Mouse (Mus musculus) MEL (cell line): ENCODE results near the gene Ndufaf2.

Experiments used
- EP300 ChIP-seq, 2 experiments: IDR thresholded peaks; 2 replicates each; pipeline ENCODE4 v1.6.1; 2011; ENCODE audit warnings: improper control_type of control experiment in 2 of 2, low read length in 2 of 2, low read depth in 1 of 2, mild to moderate bottlenecking in 1 of 2
- GATA1 ChIP-seq: IDR thresholded peaks from 2 replicates; pipeline ENCODE4 v1.6.1; 2011; ENCODE audit warnings: low read depth, low read length, improper control_type of control experiment
- MAFK ChIP-seq: IDR thresholded peaks from 2 replicates; pipeline ENCODE4 v1.6.1; 2011; ENCODE audit warnings: low read depth, mild to moderate bottlenecking, low read length, improper control_type of control experiment, borderline replicate concordance
- POLR2A ChIP-seq, 2 experiments: IDR thresholded peaks; 2 replicates each; pipeline ENCODE4 v1.6.1; 2011 to 2012; ENCODE audit warnings: low read length in 2 of 2, mild to moderate bottlenecking in 2 of 2, control low read depth in 1 of 2, improper control_type of control experiment in 1 of 2, low read depth in 1 of 2, moderate library complexity in 1 of 2; ENCODE audit not compliant: control insufficient read depth in 1 of 2, insufficient read depth in 1 of 2, poor library complexity in 1 of 2

DNA sequence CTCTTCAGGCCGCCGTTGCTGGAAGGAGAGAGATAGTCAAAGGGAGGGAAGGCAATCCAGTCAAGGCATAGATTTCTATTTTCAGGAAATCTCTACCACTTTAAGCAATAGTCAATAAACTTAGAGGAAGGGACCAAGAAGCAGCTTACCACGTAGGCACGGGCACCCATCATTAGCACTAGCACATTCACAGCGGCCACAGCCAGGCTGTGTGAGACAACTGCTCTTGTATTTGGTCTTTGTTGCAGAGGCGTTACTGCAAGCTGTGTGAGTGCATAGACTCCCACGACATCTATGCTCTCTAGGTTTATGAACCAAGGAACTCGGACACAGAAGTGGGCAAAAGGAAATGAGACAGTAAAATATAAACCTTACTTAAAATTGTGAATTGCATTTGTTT is 14.3 kb downstream of the Ndufaf2 start:
- TF ChIP-seq POLR2A (IDR thresholded peaks at IDR 0.05; ENCODE audit: control insufficient read depth in 1 of 2, insufficient read depth in 1 of 2, low read depth in 1 of 2, low read length in 2 of 2, poor library complexity in 1 of 2) (no peak), MAFK (no peak), GATA1 (no peak), EP300 (IDR thresholded peaks at IDR 0.05; ENCODE audit: low read depth in 1 of 2, low read length in 2 of 2) (no peak)
